In genomic region chr10:120563926-120564325, GRCm38 (mm10) we compare ENCODE assay signal across 15 mouse cellular contexts.
DNase-seq lines count a peak whose midpoint lies in the region; ATAC-seq lines count a peak whose summit lies in the region.
"Had no signal": no experiment of that assay in that cellular context is flagged by ENCODE, and none has a peak within 500 bp of the region (broad histone marks: within the 10 kb centered on the region; RNA-seq: fewer than 3 reads in every experiment).

No protein-coding gene starts in this region.

- no peaks in the 10 kb centered on the region for H3K27me3 ChIP-seq in kidney, embryonic 16.5 days (ENCODE audit: insufficient read depth, low read length)
- H3K27me3 ChIP-seq: CH12.LX; neural tube, embryonic 12.5 days had no signal

- H3K9ac ChIP-seq in kidney, embryonic 16.5 days (replicated peaks; ENCODE audit: low read length): no peak overlapping the region
- H3K9ac ChIP-seq: neural tube, embryonic 12.5 days had no signal

- H3K4me1 ChIP-seq in kidney, embryonic 16.5 days (ENCODE audit: insufficient read depth, low read length): peaks cover 11% of the 10 kb centered on the region

- peaks cover 6% of the 10 kb centered on the region; the same call in 1 of the 2 replicates for H3K9me3 ChIP-seq in kidney, embryonic 16.5 days (ENCODE audit: low read length)
- H3K9me3 ChIP-seq: neural tube, embryonic 12.5 days had no signal

- no peak overlapping the region for H3K4me3 ChIP-seq in kidney, embryonic 16.5 days (ENCODE audit: low read length)
- H3K4me3 ChIP-seq: left cerebral cortex, adult 2 months; midbrain, embryonic 12.5 days; neural tube, embryonic 12.5 days had no signal

- H3K36me3 ChIP-seq in kidney, embryonic 16.5 days (ENCODE audit: insufficient read depth, low read length): no peaks in the 10 kb centered on the region
- H3K36me3 ChIP-seq: midbrain, embryonic 12.5 days; neural tube, embryonic 12.5 days had no signal

- H3K4me2 ChIP-seq in kidney, embryonic 16.5 days (replicated peaks; ENCODE audit: low read depth, low read length): no peak overlapping the region
- H3K4me2 ChIP-seq: liver, embryonic 11.5 days had no signal

- intact Hi-C loops in gastrocnemius, postnatal 14 days (cut with DNase I; ENCODE audit: low total_unique reads): no loop called here

- no peak overlapping the region for H3K27ac ChIP-seq in kidney, embryonic 16.5 days (ENCODE audit: low read length)
- H3K27ac ChIP-seq: left cerebral cortex, adult 2 months; midbrain, embryonic 12.5 days; neural tube, embryonic 12.5 days had no signal

- ATAC-seq in kidney, embryonic 16.5 days (ENCODE audit: low FRiP score, low TSS enrichment): no peak
- ATAC-seq: inflammation-experienced regulatory T-cells, adult 6 months had no signal

- 21% methylated on average over 10 of the region's 10 CpGs for WGBS in kidney, embryonic 16.5 days

- peak; percentile 36 for DNase-seq in heart, adult 11 months
- no peak for DNase-seq in heart, adult 9 months (ENCODE audit: low spot score in 2 of 2)
- peak; percentile 5 to 8 for DNase-seq in kidney, adult 8-10 months
- peak; percentile 12 to 39 for DNase-seq in adrenal gland, postnatal 36 days
- peak; percentile 17 for DNase-seq in kidney, postnatal 14 days
- DNase-seq in cerebellum, adult 11-12 months: no peak
- DNase-seq in gastrocnemius, postnatal 14 days: no peak
- DNase-seq: lung, postnatal 14 days had no signal

Comparison
In these comparisons a context has a peak if more than half of its experiments do, and no peak if none do; other contexts are left out.
1. DNase-seq: peak in heart, adult 11 months (single experiment), kidney, adult 8-10 months (2 of 2), adrenal gland, postnatal 36 days (2 of 2) and kidney, postnatal 14 days (single experiment); none in heart, adult 9 months (0 of 2), cerebellum, adult 11-12 months (single experiment) and gastrocnemius, postnatal 14 days (single experiment).